Mouse (Mus musculus): ENCODE results near the gene Cdkal1. TPM values are rescaled to one million over a fixed set of nuclear protein-coding genes. Genes with fewer than 3 reads are reported as not detected.

The Cdkal1 gene
- polyA plus RNA-seq, 1 experiment, result 0.55 TPM

DNA sequence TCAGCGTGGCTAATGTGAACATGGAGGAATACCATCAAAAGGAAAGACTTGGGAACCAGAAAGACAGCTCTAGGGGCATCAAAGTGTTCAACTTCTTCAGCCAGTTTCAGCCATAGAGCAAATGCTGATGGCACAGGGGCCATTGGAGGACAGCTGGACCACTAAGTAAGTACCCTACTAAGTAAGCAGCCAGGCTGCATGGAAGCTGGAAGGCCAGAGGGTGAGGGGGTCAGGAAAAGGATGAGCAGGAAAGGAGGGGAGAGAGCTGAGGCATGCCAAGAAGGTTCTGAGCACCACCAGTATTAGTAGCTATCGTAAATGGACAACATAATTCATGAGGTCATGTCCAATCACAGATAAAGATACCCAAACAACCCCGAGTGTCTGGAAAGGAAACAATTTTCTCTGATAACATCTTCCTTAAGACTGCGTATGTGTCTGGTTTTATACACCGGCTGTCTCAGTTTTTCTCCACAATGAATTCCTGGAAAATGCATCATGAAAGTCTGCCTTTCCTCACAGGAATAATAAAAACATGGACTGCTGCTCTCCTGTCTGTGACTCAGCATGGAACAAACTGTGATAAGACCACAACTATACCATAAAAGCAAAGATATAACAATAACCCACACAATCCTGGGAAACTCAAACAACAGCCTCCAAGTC, 352.9 kb downstream of the Cdkal1 start:
- Histone ChIP-seq H3K4me1 (ENCODE audit: control insufficient read depth, insufficient read depth, insufficient read length, low read length) (peaks cover 4% of the 10 kb centered on the region; the same call in 1 of the 2 replicates), H3K27ac (ENCODE audit: insufficient read depth, low read depth, low read length) (no peak overlapping the region), H3K36me3 (ENCODE audit: control insufficient read depth, insufficient read depth, low read length) (no peaks in the 10 kb centered on the region), H3K27me3 (ENCODE audit: control insufficient read depth, insufficient read depth, low read length) (no peaks in the 10 kb centered on the region), H3K4me3 (ENCODE audit: low read depth, low read length) (no peak overlapping the region)
- WGBS, result 34% methylated on average over 5 of the region's 5 CpGs
- TF ChIP-seq CTCF (IDR thresholded peaks at IDR 0.05; ENCODE audit: extremely low read depth, insufficient read length, insufficient replicate concordance, low read depth, low read length) (no peak), POLR2A (IDR thresholded peaks at IDR 0.05; ENCODE audit: low read depth, low read length) (no peak)

DNA sequence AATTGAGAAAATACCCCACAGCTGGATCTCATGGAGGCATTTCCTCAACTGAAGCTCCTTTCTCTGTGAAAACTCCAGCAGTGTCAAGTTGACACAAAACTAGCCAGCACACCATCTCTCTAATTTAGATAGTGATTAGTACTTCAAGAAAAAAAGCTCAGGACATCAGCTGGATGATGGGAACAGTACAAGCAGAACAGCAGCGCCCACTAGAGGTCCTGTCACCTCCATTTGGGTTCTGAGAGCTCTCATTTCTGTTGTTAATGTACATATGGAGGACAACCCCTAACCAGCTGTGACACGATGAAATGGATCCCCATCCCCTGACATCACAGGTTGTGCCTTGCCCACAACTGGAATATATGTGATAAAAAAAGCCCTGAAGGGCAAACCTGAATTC, 354.3 kb downstream of the Cdkal1 start:
- Histone ChIP-seq H3K27ac (ENCODE audit: insufficient read depth, low read depth, low read length) (no peak overlapping the region), H3K4me3 (ENCODE audit: low read depth, low read length) (no peak overlapping the region), H3K36me3 (ENCODE audit: control insufficient read depth, insufficient read depth, low read length) (no peaks in the 10 kb centered on the region), H3K4me1 (ENCODE audit: control insufficient read depth, insufficient read depth, insufficient read length, low read length) (peaks cover 4% of the 10 kb centered on the region; the same call in 1 of the 2 replicates), H3K27me3 (ENCODE audit: control insufficient read depth, insufficient read depth, low read length) (no peaks in the 10 kb centered on the region)
- TF ChIP-seq CTCF (IDR thresholded peaks at IDR 0.05; ENCODE audit: extremely low read depth, insufficient read length, insufficient replicate concordance, low read depth, low read length) (no peak), POLR2A (IDR thresholded peaks at IDR 0.05; ENCODE audit: low read depth, low read length) (no peak)
- WGBS, result 87% methylated on average over 2 of the region's 2 CpGs

DNA sequence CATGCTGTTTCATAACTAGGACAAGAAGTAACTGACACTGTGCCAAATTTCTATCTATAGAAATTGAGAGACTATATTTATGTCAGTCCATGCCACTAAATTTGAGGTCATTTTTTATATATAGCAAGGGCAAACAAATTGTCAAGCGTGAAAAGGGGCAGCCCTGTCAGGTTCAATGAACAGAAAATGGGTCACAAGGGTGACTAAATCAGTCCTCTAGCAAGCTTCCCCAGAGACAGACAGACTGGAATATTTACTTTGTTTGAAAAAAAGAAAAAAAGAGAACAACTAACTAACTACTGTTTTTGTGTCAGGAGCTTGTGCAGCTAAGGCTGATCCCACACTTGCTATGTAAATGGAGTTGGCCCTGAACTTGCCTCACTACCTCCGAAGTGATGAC, 355.7 kb downstream of the Cdkal1 start:
- WGBS, result 82% methylated on average over 2 of the region's 2 CpGs
- no peak overlapping the region for H3K27ac ChIP-seq (ENCODE audit: insufficient read depth, low read depth, low read length)
- no peaks in the 10 kb centered on the region for H3K27me3 ChIP-seq (ENCODE audit: control insufficient read depth, insufficient read depth, low read length)
- no peaks in the 10 kb centered on the region for H3K36me3 ChIP-seq (ENCODE audit: control insufficient read depth, insufficient read depth, low read length)
- TF ChIP-seq CTCF (IDR thresholded peaks at IDR 0.05; ENCODE audit: extremely low read depth, insufficient read length, insufficient replicate concordance, low read depth, low read length) (no peak), POLR2A (IDR thresholded peaks at IDR 0.05; ENCODE audit: low read depth, low read length) (no peak)
- no peak overlapping the region for H3K4me3 ChIP-seq (ENCODE audit: low read depth, low read length)
- H3K4me1 ChIP-seq (ENCODE audit: control insufficient read depth, insufficient read depth, insufficient read length, low read length), result no peaks in the 10 kb centered on the region

DNA sequence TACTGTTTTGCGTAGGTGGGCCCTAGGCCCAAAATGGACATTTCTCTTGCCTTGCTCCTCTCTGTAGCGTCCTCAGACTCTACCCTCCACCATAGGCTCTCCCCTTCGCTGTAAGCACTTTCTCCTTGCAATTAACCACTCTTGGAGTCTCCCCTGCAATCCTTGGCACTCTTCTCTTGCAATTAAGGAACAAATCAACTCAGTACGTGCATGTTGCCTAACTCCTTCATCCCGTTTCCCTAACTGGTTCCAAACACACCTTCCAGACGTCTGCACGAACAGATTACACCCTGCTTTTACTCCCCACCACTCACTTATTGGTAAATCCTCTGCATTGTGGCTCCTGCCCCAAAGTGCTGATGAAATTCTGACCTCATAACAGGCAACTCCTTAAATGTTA, 358.2 kb downstream of the Cdkal1 start:
- 90% methylated on average over 7 of the region's 7 CpGs for WGBS
- no peak overlapping the region for H3K27ac ChIP-seq (ENCODE audit: insufficient read depth, low read depth, low read length)
- no peaks in the 10 kb centered on the region for H3K4me1 ChIP-seq (ENCODE audit: control insufficient read depth, insufficient read depth, insufficient read length, low read length)
- H3K27me3 ChIP-seq (ENCODE audit: control insufficient read depth, insufficient read depth, low read length), result no peaks in the 10 kb centered on the region
- H3K36me3 ChIP-seq (ENCODE audit: control insufficient read depth, insufficient read depth, low read length), result no peaks in the 10 kb centered on the region
- TF ChIP-seq CTCF (IDR thresholded peaks at IDR 0.05; ENCODE audit: extremely low read depth, insufficient read length, insufficient replicate concordance, low read depth, low read length) (no peak), POLR2A (IDR thresholded peaks at IDR 0.05; ENCODE audit: low read depth, low read length) (no peak)
- no peak overlapping the region for H3K4me3 ChIP-seq (ENCODE audit: low read depth, low read length)

DNA sequence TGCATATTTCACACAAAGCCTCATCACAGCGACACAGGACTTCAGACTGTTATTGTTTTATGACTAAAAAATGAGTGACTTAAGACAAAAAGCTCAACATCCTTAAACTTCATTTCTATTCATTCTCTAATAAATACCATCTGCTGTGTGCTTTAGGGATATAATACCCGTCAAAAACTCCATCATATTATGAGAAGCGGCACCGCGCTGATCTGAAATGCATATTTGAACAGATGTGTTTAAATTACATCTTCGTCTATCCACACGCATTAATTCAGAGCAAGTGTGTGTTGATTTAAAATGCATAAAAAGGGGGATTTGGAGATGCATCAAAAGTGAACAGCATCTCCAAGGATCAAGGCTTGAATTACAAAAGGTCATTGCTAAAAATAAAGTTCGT, 365.1 kb downstream of the Cdkal1 start:
- WGBS, result 90% methylated on average over 8 of the region's 8 CpGs

DNA sequence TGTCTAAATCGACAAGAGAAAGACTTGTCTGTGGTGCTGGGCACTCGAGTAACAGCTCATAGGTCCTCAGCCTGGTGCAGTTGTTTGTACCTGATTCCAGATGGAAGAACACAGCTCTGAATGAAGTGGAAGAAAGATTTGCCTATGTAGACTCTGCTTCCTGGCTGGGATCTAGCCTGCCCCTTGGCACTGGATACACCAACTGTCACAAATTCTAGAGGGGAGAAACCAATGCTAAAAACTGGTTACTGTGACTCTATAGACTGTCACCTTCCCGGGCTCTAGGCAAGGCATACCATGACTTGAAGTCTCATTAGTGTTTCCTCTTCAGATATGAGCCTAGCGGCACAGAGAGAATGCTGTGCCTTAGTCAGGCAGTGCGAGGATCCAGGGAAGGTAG, 366.0 kb downstream of the Cdkal1 start:
- Histone ChIP-seq H3K4me1 (ENCODE audit: control insufficient read depth, insufficient read depth, insufficient read length, low read length) (no peaks in the 10 kb centered on the region), H3K27me3 (ENCODE audit: control insufficient read depth, insufficient read depth, low read length) (no peaks in the 10 kb centered on the region), H3K36me3 (ENCODE audit: control insufficient read depth, insufficient read depth, low read length) (no peaks in the 10 kb centered on the region), H3K27ac (ENCODE audit: insufficient read depth, low read depth, low read length) (no peak overlapping the region), H3K4me3 (ENCODE audit: low read depth, low read length) (no peak overlapping the region)
- no peak for TF ChIP-seq CTCF (IDR thresholded peaks at IDR 0.05; ENCODE audit: extremely low read depth, insufficient read length, insufficient replicate concordance, low read depth, low read length)
- no peak for TF ChIP-seq POLR2A (IDR thresholded peaks at IDR 0.05; ENCODE audit: low read depth, low read length)
- WGBS, result 87% methylated on average over 5 of the region's 5 CpGs

More for the DNA sequence above, 365.1 kb downstream of the Cdkal1 start:
- Histone ChIP-seq H3K4me1 (ENCODE audit: control insufficient read depth, insufficient read depth, insufficient read length, low read length) (no peaks in the 10 kb centered on the region), H3K27ac (ENCODE audit: insufficient read depth, low read depth, low read length) (no peak overlapping the region), H3K27me3 (ENCODE audit: control insufficient read depth, insufficient read depth, low read length) (no peaks in the 10 kb centered on the region), H3K36me3 (ENCODE audit: control insufficient read depth, insufficient read depth, low read length) (no peaks in the 10 kb centered on the region), H3K4me3 (ENCODE audit: low read depth, low read length) (no peak overlapping the region)
- TF ChIP-seq CTCF (IDR thresholded peaks at IDR 0.05; ENCODE audit: extremely low read depth, insufficient read length, insufficient replicate concordance, low read depth, low read length) (no peak), POLR2A (IDR thresholded peaks at IDR 0.05; ENCODE audit: low read depth, low read length) (no peak)

DNA sequence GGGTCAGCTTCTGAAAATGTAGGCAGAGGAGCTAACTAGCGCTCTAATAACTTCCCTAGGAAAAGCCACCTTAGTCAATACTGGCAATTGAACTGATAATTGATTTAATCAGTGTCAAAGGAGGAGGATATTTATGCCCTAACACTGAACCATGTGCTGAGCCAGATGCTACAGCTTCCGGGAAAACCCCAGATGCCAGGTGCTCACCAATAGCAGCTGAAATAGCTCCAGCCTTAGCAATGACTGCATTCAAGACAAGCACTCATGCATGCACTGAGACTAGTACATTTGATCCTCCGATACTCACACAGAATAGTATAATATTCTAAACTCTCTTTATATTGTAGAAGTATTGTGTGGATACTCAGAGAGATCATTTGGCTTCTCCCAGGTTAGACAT, 368.8 kb downstream of the Cdkal1 start:
- H3K36me3 ChIP-seq (ENCODE audit: control insufficient read depth, insufficient read depth, low read length), result no peaks in the 10 kb centered on the region
- TF ChIP-seq POLR2A (IDR thresholded peaks at IDR 0.05; ENCODE audit: low read depth, low read length) (no peak), CTCF (IDR thresholded peaks at IDR 0.05; ENCODE audit: extremely low read depth, insufficient read length, insufficient replicate concordance, low read depth, low read length) (no peak)
- H3K27me3 ChIP-seq (ENCODE audit: control insufficient read depth, insufficient read depth, low read length), result no peaks in the 10 kb centered on the region
- H3K4me3 ChIP-seq (ENCODE audit: low read depth, low read length), result no peak overlapping the region
- H3K4me1 ChIP-seq (ENCODE audit: control insufficient read depth, insufficient read depth, insufficient read length, low read length), result no peaks in the 10 kb centered on the region
- H3K27ac ChIP-seq (ENCODE audit: insufficient read depth, low read depth, low read length), result no peak overlapping the region
- WGBS, result 89% methylated on average over 3 of the region's 3 CpGs

All from small intestine, adult 2 months (tissue).